ENCODE assay signal across 9 mouse cellular contexts in the genomic region with DNA sequence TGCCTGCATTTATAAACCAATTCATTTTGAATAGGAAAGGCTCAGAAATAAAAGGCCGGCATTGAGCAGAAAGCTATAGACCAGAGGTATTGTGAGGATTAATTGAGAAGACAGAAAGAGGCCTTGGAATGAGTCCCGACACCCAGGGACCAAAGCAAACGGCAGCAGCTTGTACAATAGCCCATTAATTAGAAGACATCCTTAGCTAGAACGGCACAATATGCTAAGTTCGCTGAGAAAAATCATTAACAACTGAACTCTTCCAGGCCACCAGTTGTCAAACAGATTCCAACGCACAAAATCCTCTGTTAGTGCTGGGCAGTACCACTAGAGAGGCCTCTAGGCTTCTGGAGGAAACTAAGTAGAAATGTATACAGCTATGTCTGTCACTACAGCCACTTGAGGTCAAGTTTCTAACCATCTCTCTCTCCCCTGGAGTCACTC.
DNase-seq lines count a peak whose midpoint lies in the region; ATAC-seq lines count a peak whose summit lies in the region.
"Had no signal": no experiment of that assay in that cellular context is flagged by ENCODE, and none has a peak within 500 bp of the region (broad histone marks: within the 10 kb centered on the region; RNA-seq: fewer than 3 reads in every experiment).

No protein-coding gene starts in this region.

- H3K36me3 ChIP-seq in embryonic facial prominence, embryonic 12.5 days, result no peaks in the 10 kb centered on the region
- H3K36me3 ChIP-seq in hindbrain, embryonic 11.5 days (ENCODE audit: control insufficient read depth, insufficient read depth, low read length), result no peaks in the 10 kb centered on the region
- H3K36me3 ChIP-seq in midbrain, embryonic 13.5 days, result no peaks in the 10 kb centered on the region

- DNase-seq in cerebellum, postnatal 25 days, result peak; percentile 19 to 37
- DNase-seq in cerebellum, adult 9-11 months, result no peak
- peak; percentile 31 for DNase-seq in hindbrain, embryonic 11.5 days (ENCODE audit: low spot score)
- DNase-seq in frontal cortex, postnatal 10 days (ENCODE audit: low spot score in 2 of 2), result no peak
- DNase-seq in urinary bladder, postnatal 4 days (ENCODE audit: low spot score in 2 of 2), result no peak

- no peak overlapping the region for H3K4me2 ChIP-seq in embryonic facial prominence, embryonic 12.5 days (replicated peaks)
- no peak overlapping the region for H3K4me2 ChIP-seq in hindbrain, embryonic 11.5 days (replicated peaks; ENCODE audit: low read depth, low read length)
- H3K4me2 ChIP-seq in midbrain, embryonic 13.5 days (replicated peaks), result peak overlapping the region; percentile 4

- WGBS in embryonic facial prominence, embryonic 12.5 days, result 59% methylated on average over 6 of the region's 6 CpGs
- 41% methylated on average over 6 of the region's 6 CpGs for WGBS in hindbrain, embryonic 11.5 days
- WGBS in midbrain, embryonic 13.5 days, result 20% methylated on average over 6 of the region's 6 CpGs

- H3K4me1 ChIP-seq in embryonic facial prominence, embryonic 12.5 days, result peaks cover 28% of the 10 kb centered on the region
- H3K4me1 ChIP-seq in hindbrain, embryonic 11.5 days (replicated peaks; ENCODE audit: control insufficient read depth, insufficient read depth, low read length), result peaks cover 2% of the 10 kb centered on the region; the same call in 1 of the 2 replicates
- peaks cover 30% of the 10 kb centered on the region for H3K4me1 ChIP-seq in midbrain, embryonic 13.5 days (replicated peaks)

- H3K9ac ChIP-seq in embryonic facial prominence, embryonic 12.5 days, result no peak overlapping the region
- no peak overlapping the region for H3K9ac ChIP-seq in hindbrain, embryonic 11.5 days (ENCODE audit: low read depth, low read length)
- H3K9ac ChIP-seq in midbrain, embryonic 13.5 days (replicated peaks), result no peak overlapping the region
- H3K9ac ChIP-seq: liver, embryonic 14.5 days had no signal

- no peak for ATAC-seq in embryonic facial prominence, embryonic 12.5 days (ENCODE audit: insufficient number of reproducible peaks, insufficient read depth, low FRiP score, low TSS enrichment)
- peak; percentile 57 for ATAC-seq in hindbrain, embryonic 11.5 days (ENCODE audit: low FRiP score)
- peak; percentile 69 for ATAC-seq in midbrain, embryonic 13.5 days
- ATAC-seq in erythroid progenitor cell, adult 5-6 weeks (replicated peaks; ENCODE audit: low FRiP score, poor library complexity, severe bottlenecking), result no peak

- peak overlapping the region; percentile 67 for H3K27ac ChIP-seq in embryonic facial prominence, embryonic 12.5 days
- no peak overlapping the region for H3K27ac ChIP-seq in hindbrain, embryonic 11.5 days (ENCODE audit: low read depth, low read length)
- peak overlapping the region; percentile 31; the same call in 1 of the 2 replicates for H3K27ac ChIP-seq in midbrain, embryonic 13.5 days
- H3K27ac ChIP-seq: liver, embryonic 14.5 days had no signal

- no peaks in the 10 kb centered on the region for H3K27me3 ChIP-seq in embryonic facial prominence, embryonic 12.5 days
- H3K27me3 ChIP-seq in hindbrain, embryonic 11.5 days (ENCODE audit: control insufficient read depth, insufficient read depth, low read length), result no peaks in the 10 kb centered on the region
- H3K27me3 ChIP-seq in midbrain, embryonic 13.5 days, result peaks cover 50% of the 10 kb centered on the region

- no peaks in the 10 kb centered on the region for H3K9me3 ChIP-seq in embryonic facial prominence, embryonic 12.5 days
- H3K9me3 ChIP-seq in hindbrain, embryonic 11.5 days (ENCODE audit: control insufficient read depth, low read length), result no peaks in the 10 kb centered on the region
- no peaks in the 10 kb centered on the region for H3K9me3 ChIP-seq in midbrain, embryonic 13.5 days

- H3K4me3 ChIP-seq in embryonic facial prominence, embryonic 12.5 days, result no peak overlapping the region
- no peak overlapping the region for H3K4me3 ChIP-seq in hindbrain, embryonic 11.5 days (ENCODE audit: low read depth, low read length)
- H3K4me3 ChIP-seq in midbrain, embryonic 13.5 days (replicated peaks), result no peak overlapping the region

Comparison
In these comparisons a context has a peak if more than half of its experiments do, and no peak if none do; other contexts are left out.
1. DNase-seq: peak in cerebellum, postnatal 25 days (2 of 2) and hindbrain, embryonic 11.5 days (single experiment); none in cerebellum, adult 9-11 months (single experiment), frontal cortex, postnatal 10 days (0 of 2) and urinary bladder, postnatal 4 days (0 of 2).
2. ATAC-seq: peak in hindbrain, embryonic 11.5 days (single experiment) and midbrain, embryonic 13.5 days (single experiment); none in embryonic facial prominence, embryonic 12.5 days (single experiment) and erythroid progenitor cell, adult 5-6 weeks (single experiment).